Mouse (Mus musculus) granulocyte monocyte progenitor cell, adult 5-6 weeks (primary cell): ENCODE data around the gene Snrnp70. TPM values are rescaled to one million over a fixed set of nuclear protein-coding genes. Genes with fewer than 3 reads are reported as not detected.
A peak's percentile ranks its signal among the peaks of the same experiment; 100 is the strongest.
"Not testable (repeated sequence)": the region's sequence is repeated elsewhere in the genome, so short reads cannot be mapped to it uniquely, and the experiment has no call there.

ENCODE experiments used
- ATAC-seq: replicated peaks from 2 replicates; pipeline ENCODE4 v1.8.0; 2016; ENCODE audit warnings: mild to moderate bottlenecking, moderate TSS enrichment, inconsistent platforms; ENCODE audit not compliant: poor library complexity, severe bottlenecking
- total RNA-seq, 2 experiments: library from RNA; stranded (forward) in 1 of 2; stranded (reverse) in 1 of 2; fragments of 200-712, 200-1000 nt in 1 of 2; fragments of >200 nt in 1 of 2; fragmentation: Nextera tagmentation in 1 of 2; gene quantifications; 2 replicates each; pipeline ENCODE4 v1.2.3; 2014 to 2017

The Snrnp70 gene
- total RNA-seq, 2 experiments from 2014 or later = 259 to 382 TPM

GRCm38 (mm10) chr7:45412421-45412820 lies 16.9 kb upstream of the Snrnp70 start:
- no peak for ATAC-seq

- ATAC-seq = no peak
Observed at GRCm38 (mm10) chr7:45409497-45410163, 14.1 kb upstream of the Snrnp70 start.

GRCm38 (mm10) chr7:45408949-45409348 lies 13.4 kb upstream of the Snrnp70 start:
- no peak for ATAC-seq

- ATAC-seq = no peak
Observed at GRCm38 (mm10) chr7:45408351-45408750, 12.8 kb upstream of the Snrnp70 start.

GRCm38 (mm10) chr7:45407836-45408235 lies 12.3 kb upstream of the Snrnp70 start:
- ATAC-seq = no peak

- peak; percentile 8 for ATAC-seq
Observed at GRCm38 (mm10) chr7:45406157-45407156, 10.9 kb upstream of the Snrnp70 start.

- ATAC-seq = peak; percentile 63
Observed at GRCm38 (mm10) chr7:45405091-45406075, 9.8 kb upstream of the Snrnp70 start, which contains the start of gene Kcna7. TSS of gene Kcna7 (plus strand) at chr7:45405653.

GRCm38 (mm10) chr7:45403532-45404261 lies 8.2 kb upstream of the Snrnp70 start:
- peak; percentile 63 for ATAC-seq

- no peak for ATAC-seq
Observed at GRCm38 (mm10) chr7:45401521-45402085, 6.1 kb upstream of the Snrnp70 start.

GRCm38 (mm10) chr7:45396787-45397186 lies 1.2 kb upstream of the Snrnp70 start:
- ATAC-seq = no peak

GRCm38 (mm10) chr7:45396337-45396775 lies 814 bp upstream of the Snrnp70 start:
- not testable (repeated sequence) for ATAC-seq

GRCm38 (mm10) chr7:45395129-45395541 lies 407 bp downstream of the Snrnp70 start:
- peak; percentile 61 for ATAC-seq

- no peak for ATAC-seq
Observed at GRCm38 (mm10) chr7:45386077-45386476, 9.5 kb downstream of the Snrnp70 start.

GRCm38 (mm10) chr7:45376057-45376456 lies 19.5 kb downstream of the Snrnp70 start:
- no peak for ATAC-seq

GRCm38 (mm10) chr7:45374620-45375019 lies 20.9 kb downstream of the Snrnp70 start:
- ATAC-seq = no peak

- no peak for ATAC-seq
Observed at GRCm38 (mm10) chr7:45372371-45372770, 23.2 kb downstream of the Snrnp70 start.

GRCm38 (mm10) chr7:45370475-45371311 lies 24.8 kb downstream of the Snrnp70 start, which contains the start of gene Lin7b:
TSS of gene Lin7b (minus strand) at chr7:45370583.
- ATAC-seq = peak; percentile 74
